Mouse (Mus musculus): ENCODE measurements around the gene BC049352.

- TF ChIP-seq CTCF (IDR thresholded peaks at IDR 0.05; ENCODE audit: control insufficient read depth, insufficient read depth, low read length) (no peak), POLR2A (IDR thresholded peaks at IDR 0.05; ENCODE audit: borderline replicate concordance, control insufficient read depth, low read depth, low read length) (no peak)
Observed at GRCm38 (mm10) chr9:45250306-45250705, 68.5 kb downstream of the BC049352 start.
